In the genomic region with DNA sequence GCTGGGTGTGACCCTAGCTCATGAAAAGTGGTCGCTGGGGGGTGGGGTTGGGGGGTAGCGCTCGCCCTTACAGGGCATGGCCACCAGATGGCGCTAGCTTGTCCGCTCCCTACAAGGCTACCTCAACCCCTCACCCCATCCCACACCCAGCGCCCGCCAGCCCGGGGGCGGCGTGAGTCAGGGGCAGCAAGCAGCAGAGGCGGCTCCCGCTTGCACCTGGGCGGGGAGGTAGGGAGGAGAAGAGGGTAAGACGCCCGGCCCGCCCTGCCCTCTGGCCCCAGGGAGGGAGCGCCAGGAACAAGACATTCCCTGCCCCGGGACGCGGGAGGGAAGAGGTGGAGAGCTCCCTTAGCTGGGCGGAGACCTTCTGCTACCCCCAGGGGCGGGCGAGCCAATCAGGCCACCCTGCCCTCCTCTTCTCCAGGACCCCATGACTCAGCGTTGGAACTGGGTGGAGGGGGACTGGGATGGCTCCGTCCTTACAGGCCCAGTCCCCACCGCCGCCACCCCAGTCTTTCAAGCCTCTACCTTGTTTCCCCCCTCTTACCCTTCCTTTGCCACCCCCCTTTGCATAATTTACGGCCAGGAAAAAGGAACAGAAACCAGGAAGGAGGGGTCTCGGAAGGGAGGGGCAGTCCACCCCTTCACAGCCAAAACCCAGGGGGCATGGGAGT, we compare ENCODE assay signal across 8 mouse cellular contexts. TPM values are rescaled to one million over a fixed set of nuclear protein-coding genes. Genes with fewer than 3 reads are reported as not detected.
DNase-seq lines count a peak whose midpoint lies in the region; ATAC-seq and TF ChIP-seq lines count a peak whose summit lies in the region.

No protein-coding gene starts in this region.

- H3K27ac ChIP-seq in MEL (ENCODE audit: control insufficient read depth, low read depth, low read length), result no peak overlapping the region
- H3K27ac ChIP-seq in forebrain, embryonic 12.5 days, result peak overlapping the region; percentile 56; the same call in 1 of the 2 replicates
- H3K27ac ChIP-seq in heart, postnatal 0 days (ENCODE audit: low read depth), result no peak overlapping the region

- peak overlapping the region; percentile 92 for H3K4me2 ChIP-seq in forebrain, embryonic 12.5 days
- peak overlapping the region; percentile 70 for H3K4me2 ChIP-seq in heart, postnatal 0 days (ENCODE audit: low read depth, low read length)

- H3K79me2 ChIP-seq in MEL (ENCODE audit: control insufficient read depth, insufficient read depth, low read length, poor library complexity), result no peaks in the 10 kb centered on the region

- TF ChIP-seq CTCF in MEL (IDR thresholded peaks at IDR 0.05 in 2 of 3, conservative IDR thresholded peaks at IDR 0.05 in 1 of 3; ENCODE audit: control insufficient read depth in 1 of 3, insufficient read depth in 1 of 3, low read depth in 2 of 3, low read length in 3 of 3, poor library complexity in 1 of 3, severe bottlenecking in 1 of 3), result peak; percentile 73 to 99 (median 76)
- peak; percentile 87 for TF ChIP-seq CTCF in heart, postnatal 0 days (IDR thresholded peaks at IDR 0.05; ENCODE audit: low read depth)

- no peak overlapping the region for H3K9ac ChIP-seq in MEL (ENCODE audit: control insufficient read depth, low read depth, low read length, poor library complexity, severe bottlenecking)
- peak overlapping the region; percentile 71 for H3K9ac ChIP-seq in forebrain, embryonic 12.5 days
- H3K9ac ChIP-seq in heart, postnatal 0 days (replicated peaks; ENCODE audit: low read depth, low read length), result peak overlapping the region; percentile 42

- TF ChIP-seq POLR2A in MEL (IDR thresholded peaks at IDR 0.05; ENCODE audit: control insufficient read depth in 1 of 2, insufficient read depth in 1 of 2, low read depth in 1 of 2, low read length in 2 of 2, poor library complexity in 1 of 2), result 0 out of 4 replicates have a peak, but pooled peaks of 1 of the 2 experiments have one; percentile 18

- peak; percentile 61 for DNase-seq in MEL (ENCODE audit: low read depth, low spot score)
- DNase-seq in cerebellum, adult 11 months, result peak; percentile 58
- peak; percentile 73 for DNase-seq in heart, postnatal 0 days (ENCODE audit: low spot score)
- DNase-seq in kidney, postnatal 36 days, result peak; percentile 74 to 80
- peak; percentile 86 for DNase-seq in lung, postnatal 10 days
- peak; percentile 78 for DNase-seq in ovary, postnatal 36 days (ENCODE audit: low spot score)
- peak; percentile 65 to 79 for DNase-seq in thymus, postnatal 36 days

- ATAC-seq in forebrain, embryonic 12.5 days (ENCODE audit: low FRiP score), result peak; percentile 91
- peak; percentile 92 for ATAC-seq in heart, postnatal 0 days (ENCODE audit: insufficient read depth, low read depth)

- H3K4me1 ChIP-seq in MEL (ENCODE audit: control insufficient read depth in 1 of 2, insufficient read depth in 2 of 2, low read length in 2 of 2), result peaks cover 0 to 9% of the 10 kb centered on the region in 2 experiments; a peak in 1 of 4 replicates
- peaks cover 15% of the 10 kb centered on the region for H3K4me1 ChIP-seq in forebrain, embryonic 12.5 days
- H3K4me1 ChIP-seq in heart, postnatal 0 days (ENCODE audit: control insufficient read depth, insufficient read depth), result peaks cover 6% of the 10 kb centered on the region; the same call in 1 of the 2 replicates

- 1% methylated on average over 26 of the region's 29 CpGs for WGBS in forebrain, embryonic 12.5 days
- 7% methylated on average over 24 of the region's 29 CpGs for WGBS in heart, postnatal 0 days

- H3K27me3 ChIP-seq in MEL (ENCODE audit: control insufficient read depth in 1 of 2, insufficient read depth in 2 of 2, low read length in 2 of 2), result no peaks in the 10 kb centered on the region
- H3K27me3 ChIP-seq in forebrain, embryonic 12.5 days, result no peaks in the 10 kb centered on the region
- no peaks in the 10 kb centered on the region for H3K27me3 ChIP-seq in heart, postnatal 0 days (ENCODE audit: control insufficient read depth, insufficient read depth, low read length)

- TF ChIP-seq RAD21 in MEL (IDR thresholded peaks at IDR 0.05; ENCODE audit: low read depth, low read length), result peak; percentile 31

- no peaks in the 10 kb centered on the region for H3K9me3 ChIP-seq in MEL (replicated peaks; ENCODE audit: insufficient read depth, low read length)
- H3K9me3 ChIP-seq in forebrain, embryonic 12.5 days, result no peaks in the 10 kb centered on the region
- H3K9me3 ChIP-seq in heart, postnatal 0 days (replicated peaks; ENCODE audit: control insufficient read depth, low read length), result no peaks in the 10 kb centered on the region

- H3K36me3 ChIP-seq in MEL (ENCODE audit: control insufficient read depth in 1 of 2, insufficient read depth in 2 of 2, low read length in 2 of 2), result peaks cover 0 to 4% of the 10 kb centered on the region in 2 experiments; a peak in 1 of 4 replicates
- H3K36me3 ChIP-seq in forebrain, embryonic 12.5 days (replicated peaks), result no peaks in the 10 kb centered on the region
- H3K36me3 ChIP-seq in heart, postnatal 0 days (replicated peaks; ENCODE audit: control insufficient read depth, insufficient read depth, low read length), result peaks cover 11% of the 10 kb centered on the region

- no peak overlapping the region for H3K4me3 ChIP-seq in MEL (ENCODE audit: control insufficient read depth in 1 of 2, insufficient read depth in 1 of 2, low read depth in 2 of 2, low read length in 2 of 2)
- H3K4me3 ChIP-seq in forebrain, embryonic 12.5 days (replicated peaks), result peak overlapping the region; percentile 61
- peak overlapping the region; percentile 48 for H3K4me3 ChIP-seq in heart, postnatal 0 days (ENCODE audit: low read depth, low read length)

- no peak for TF ChIP-seq EP300 in MEL (IDR thresholded peaks at IDR 0.05; ENCODE audit: low read depth in 1 of 2, low read length in 2 of 2)
- no peak for TF ChIP-seq EP300 in heart, postnatal 0 days (IDR thresholded peaks at IDR 0.05; ENCODE audit: low read depth)

TF ChIP-seq in MEL, 35 proteins besides CTCF, POLR2A, EP300 and RAD21 (continues in another document):
- TF ChIP-seq CHD2 (IDR thresholded peaks at IDR 0.05; ENCODE audit: low read length) (0 out of 2 replicates have a peak, but pooled peaks have one; percentile 15), BHLHE40 (IDR thresholded peaks at IDR 0.05; ENCODE audit: borderline replicate concordance, low read depth, low read length) (0 out of 2 replicates have a peak, but pooled peaks have one; percentile 18), USF2 (IDR thresholded peaks at IDR 0.05; ENCODE audit: borderline replicate concordance in 1 of 2, insufficient read depth in 1 of 2, low read depth in 1 of 2, low read length in 2 of 2) (no peak), MAZ (IDR thresholded peaks at IDR 0.05; ENCODE audit: low read depth, low read length) (peak; percentile 85; the same call in 1 of the 2 replicates), NRF1 (IDR thresholded peaks at IDR 0.05; ENCODE audit: insufficient read depth, low read depth, low read length, poor library complexity, severe bottlenecking) (no peak), RCOR1 (IDR thresholded peaks at IDR 0.05; ENCODE audit: low read depth, low read length) (no peak), ELF1 (IDR thresholded peaks at IDR 0.05; ENCODE audit: low read depth, low read length) (no peak), MEF2A (IDR thresholded peaks at IDR 0.05; ENCODE audit: extremely low read depth, insufficient replicate concordance, low read depth, low read length, poor library complexity, severe bottlenecking) (no peak), ZC3H11A (IDR thresholded peaks at IDR 0.05; ENCODE audit: low read depth, low read length) (peak; percentile 45)

RNA-seq across cellular contexts. Expression of a gene that starts 13.5 kb away (rescaled TPM):
- 0.08 TPM in 1 of 2 replicates, not detected in the other for total RNA-seq in MEL (2012; rRNA removed)
- under 1 TPM in 1 of 2 experiments, not detected in 1; 0.29 TPM for polyA plus RNA-seq in MEL (2012; ENCODE audit: insufficient read depth in 1 of 2, insufficient read length in 2 of 2, low read depth in 1 of 2, low replicate concordance in 2 of 2, missing spikeins in 1 of 2)
- polyA plus RNA-seq in forebrain, embryonic 12.5 days (2016; fragmentation: Nextera tagmentation; extraction: Ambion mirVana), result 0.36 and 0.54 TPM in 2 replicates
- total RNA-seq in heart, postnatal 0 days (2014; rRNA removed; ENCODE audit: low replicate concordance), result 0.50 TPM in 1 of 2 replicates, not detected in the other
- polyA plus RNA-seq in heart, postnatal 0 days (2015; fragmentation: Nextera tagmentation; extraction: Ambion mirVana), result 0.10 and 0.29 TPM in 2 replicates

RNA-seq across cellular contexts. Expression of a gene that starts 16.0 kb away (rescaled TPM):
- total RNA-seq in MEL (2012; rRNA removed), result 8.1 and 8.5 TPM in 2 replicates
- 10 to 100 TPM in 1 of 2 experiments, not detected in 1; 20.1 TPM for polyA plus RNA-seq in MEL (2012; ENCODE audit: insufficient read depth in 1 of 2, insufficient read length in 2 of 2, low read depth in 1 of 2, low replicate concordance in 2 of 2, missing spikeins in 1 of 2)
- 0.45 and 0.62 TPM in 2 replicates for polyA plus RNA-seq in forebrain, embryonic 12.5 days (2016; fragmentation: Nextera tagmentation; extraction: Ambion mirVana)
- 13.8 and 18.4 TPM in 2 replicates for total RNA-seq in heart, postnatal 0 days (2014; rRNA removed; ENCODE audit: low replicate concordance)
- 2.4 and 2.6 TPM in 2 replicates for polyA plus RNA-seq in heart, postnatal 0 days (2015; fragmentation: Nextera tagmentation; extraction: Ambion mirVana)

RNA-seq across cellular contexts. Expression of a gene that starts 16.8 kb away (rescaled TPM):
- not detected in 2 replicates for total RNA-seq in MEL (2012; rRNA removed)
- polyA plus RNA-seq in MEL (2012; ENCODE audit: insufficient read depth in 1 of 2, insufficient read length in 2 of 2, low read depth in 1 of 2, low replicate concordance in 2 of 2, missing spikeins in 1 of 2), result under 1 TPM in 1 of 2 experiments, not detected in 1; 0.06 TPM
- 0.13 and 0.22 TPM in 2 replicates for polyA plus RNA-seq in forebrain, embryonic 12.5 days (2016; fragmentation: Nextera tagmentation; extraction: Ambion mirVana)
- 0.39 TPM in 1 of 2 replicates, not detected in the other for total RNA-seq in heart, postnatal 0 days (2014; rRNA removed; ENCODE audit: low replicate concordance)
- 0.07 TPM in 1 of 2 replicates, not detected in the other for polyA plus RNA-seq in heart, postnatal 0 days (2015; fragmentation: Nextera tagmentation; extraction: Ambion mirVana)

RNA-seq across cellular contexts. Expression of a gene that starts 24.1 kb away (rescaled TPM):
- not detected in 2 replicates for total RNA-seq in MEL (2012; rRNA removed)
- polyA plus RNA-seq in MEL (2012; ENCODE audit: insufficient read depth in 1 of 2, insufficient read length in 2 of 2, low read depth in 1 of 2, low replicate concordance in 2 of 2, missing spikeins in 1 of 2), result not detected
- polyA plus RNA-seq in forebrain, embryonic 12.5 days (2016; fragmentation: Nextera tagmentation; extraction: Ambion mirVana), result 0.24 and 2.0 TPM in 2 replicates
- not detected in 2 replicates for total RNA-seq in heart, postnatal 0 days (2014; rRNA removed; ENCODE audit: low replicate concordance)
- not detected in 2 replicates for polyA plus RNA-seq in heart, postnatal 0 days (2015; fragmentation: Nextera tagmentation; extraction: Ambion mirVana)

RNA-seq across cellular contexts. Expression of a gene that starts 28.7 kb away (rescaled TPM):
- total RNA-seq in MEL (2012; rRNA removed), result 15.3 and 16.9 TPM in 2 replicates
- 10 to 100 TPM in 1 of 2 experiments, not detected in 1; 43.2 TPM for polyA plus RNA-seq in MEL (2012; ENCODE audit: insufficient read depth in 1 of 2, insufficient read length in 2 of 2, low read depth in 1 of 2, low replicate concordance in 2 of 2, missing spikeins in 1 of 2)
- polyA plus RNA-seq in forebrain, embryonic 12.5 days (2016; fragmentation: Nextera tagmentation; extraction: Ambion mirVana), result 22.7 and 28.2 TPM in 2 replicates
- total RNA-seq in heart, postnatal 0 days (2014; rRNA removed; ENCODE audit: low replicate concordance), result 99.0 and 115 TPM in 2 replicates
- polyA plus RNA-seq in heart, postnatal 0 days (2015; fragmentation: Nextera tagmentation; extraction: Ambion mirVana), result 72.3 and 82.2 TPM in 2 replicates

Comparison
In these comparisons a context has a peak if more than half of its experiments do, and no peak if none do; other contexts are left out.
1. H3K4me3 ChIP-seq: peak in forebrain, embryonic 12.5 days (single experiment) and heart, postnatal 0 days (single experiment); none in MEL (0 of 2).
2. Peak in every context shown above with its lines, with median percentiles within 50 percentile points of each other: DNase-seq.